Mouse (Mus musculus) liver, embryonic 14.5 days (tissue): Measurements from ENCODE around the gene Prrg2.

Experiments
- CTCF ChIP-seq: IDR thresholded peaks from 2 replicates; pipeline ENCODE4 v1.5.1; 2016; ENCODE audit warnings: antibody characterized with exemption, low read depth, control low read depth
- EP300 ChIP-seq: IDR thresholded peaks from 2 replicates; pipeline ENCODE4 v1.6.1; 2016; ENCODE audit warnings: antibody characterized with exemption, low read depth

DNA sequence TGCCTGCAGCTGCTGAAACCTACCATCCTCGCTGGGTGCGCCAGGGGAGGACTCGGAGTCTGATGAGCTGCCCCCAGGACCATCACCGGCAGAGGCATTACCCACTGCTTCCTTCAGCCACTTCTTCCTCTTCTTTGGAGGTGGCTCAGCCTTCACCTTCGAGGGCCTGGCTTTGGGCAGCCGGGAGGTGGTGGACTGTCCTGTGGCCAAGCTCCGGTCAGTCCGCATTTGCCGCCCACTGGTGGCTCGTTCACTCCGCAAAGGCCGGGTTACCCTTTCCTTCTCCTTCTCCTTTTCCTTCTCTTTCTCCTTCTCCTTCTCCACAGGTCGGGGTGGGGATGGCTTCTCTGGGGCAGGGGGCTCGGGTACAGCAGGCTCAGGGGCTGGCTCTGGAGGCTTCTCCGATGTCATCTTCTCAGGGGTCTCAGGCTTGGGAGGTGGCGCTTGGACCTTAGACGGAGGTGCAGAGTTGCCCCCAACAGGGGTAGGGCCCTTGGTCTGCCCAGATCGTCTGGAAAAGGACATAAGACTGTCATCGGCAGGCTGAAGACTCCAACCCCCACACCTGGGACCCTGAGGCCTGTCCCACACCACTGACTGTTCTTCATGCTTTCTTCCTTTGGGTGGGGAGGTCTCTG is 28.6 kb downstream of the Prrg2 start:
- TF ChIP-seq CTCF: no peak
- no peak for TF ChIP-seq EP300
